Mouse (Mus musculus): Measurements from ENCODE around the gene Adgrl3. TPM values are rescaled to one million over a fixed set of nuclear protein-coding genes. Genes with fewer than 3 reads are reported as not detected.

Gene Adgrl3
- total and polyA plus RNA-seq, 2 experiments from 2014 or later: 1.7 to 7.3 TPM

DNA sequence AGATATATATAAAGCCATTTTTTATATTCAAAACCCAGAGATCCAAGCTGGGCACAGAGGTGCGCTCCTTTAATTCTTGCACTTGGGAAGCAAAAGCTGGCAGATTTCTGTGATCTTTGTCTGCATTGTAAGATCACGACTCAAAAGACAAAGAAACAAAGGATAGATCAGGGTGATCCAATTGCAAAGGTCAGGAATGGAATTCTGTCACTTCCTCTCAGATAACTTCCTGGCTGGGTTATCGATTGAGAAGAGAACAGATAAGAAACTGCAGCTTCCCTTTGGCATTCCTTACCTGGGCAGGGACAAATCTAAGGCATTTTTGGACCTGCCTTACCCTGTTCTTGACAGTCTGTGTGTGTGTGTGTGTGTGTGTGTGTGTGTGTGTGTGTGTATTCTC, 571.5 kb downstream of the Adgrl3 start:
- no peaks in the 10 kb centered on the region for H3K27me3 ChIP-seq (ENCODE audit: control insufficient read depth, insufficient read depth, low read length)
- H3K9me3 ChIP-seq (replicated peaks; ENCODE audit: control insufficient read depth, low read length): no peaks in the 10 kb centered on the region
- no peak overlapping the region for H3K9ac ChIP-seq (replicated peaks; ENCODE audit: low read depth, low read length)
- H3K4me2 ChIP-seq (ENCODE audit: low read depth, low read length): no peak overlapping the region
- TF ChIP-seq CTCF (IDR thresholded peaks at IDR 0.05; ENCODE audit: low read depth): no peak
- no peak for TF ChIP-seq EP300 (IDR thresholded peaks at IDR 0.05; ENCODE audit: low read depth)
- ATAC-seq (ENCODE audit: insufficient read depth, low read depth): no peak
- no peaks in the 10 kb centered on the region for H3K4me1 ChIP-seq (ENCODE audit: control insufficient read depth, insufficient read depth)
- WGBS: 37% methylated on average over 3 of the region's 3 CpGs
- H3K27ac ChIP-seq (ENCODE audit: low read depth): no peak overlapping the region
- DNase-seq (ENCODE audit: low spot score): no peak
- no peak overlapping the region for H3K4me3 ChIP-seq (ENCODE audit: low read depth, low read length)
- no peaks in the 10 kb centered on the region for H3K36me3 ChIP-seq (replicated peaks; ENCODE audit: control insufficient read depth, insufficient read depth, low read length)

- Histone ChIP-seq H3K4me3 (ENCODE audit: low read depth, low read length) (no peak overlapping the region), H3K4me2 (ENCODE audit: low read depth, low read length) (no peak overlapping the region), H3K27me3 (ENCODE audit: control insufficient read depth, insufficient read depth, low read length) (no peaks in the 10 kb centered on the region), H3K9ac (replicated peaks; ENCODE audit: low read depth, low read length) (no peak overlapping the region), H3K9me3 (replicated peaks; ENCODE audit: control insufficient read depth, low read length) (no peaks in the 10 kb centered on the region), H3K36me3 (replicated peaks; ENCODE audit: control insufficient read depth, insufficient read depth, low read length) (no peaks in the 10 kb centered on the region), H3K27ac (ENCODE audit: low read depth) (no peak overlapping the region), H3K4me1 (ENCODE audit: control insufficient read depth, insufficient read depth) (no peaks in the 10 kb centered on the region)
- 81% methylated on average over 1 of the region's 1 CpGs for WGBS
- TF ChIP-seq CTCF (IDR thresholded peaks at IDR 0.05; ENCODE audit: low read depth): no peak
- TF ChIP-seq EP300 (IDR thresholded peaks at IDR 0.05; ENCODE audit: low read depth): no peak
- ATAC-seq (ENCODE audit: insufficient read depth, low read depth) (no peak), DNase-seq (ENCODE audit: low spot score) (no peak)
Observed at GRCm38 (mm10) chr5:81593396-81593995, 573.6 kb downstream of the Adgrl3 start.

GRCm38 (mm10) chr5:81598041-81598440, 578.1 kb downstream of the Adgrl3 start:
- 53% methylated on average over 6 of the region's 6 CpGs for WGBS
- ATAC-seq (ENCODE audit: insufficient read depth, low read depth): no peak

GRCm38 (mm10) chr5:81602889-81603288, 583.0 kb downstream of the Adgrl3 start:
- Histone ChIP-seq H3K27ac (ENCODE audit: low read depth) (no peak overlapping the region), H3K27me3 (ENCODE audit: control insufficient read depth, insufficient read depth, low read length) (no peaks in the 10 kb centered on the region), H3K9me3 (replicated peaks; ENCODE audit: control insufficient read depth, low read length) (no peaks in the 10 kb centered on the region), H3K9ac (replicated peaks; ENCODE audit: low read depth, low read length) (no peak overlapping the region), H3K4me1 (ENCODE audit: control insufficient read depth, insufficient read depth) (no peaks in the 10 kb centered on the region), H3K4me2 (ENCODE audit: low read depth, low read length) (no peak overlapping the region), H3K4me3 (ENCODE audit: low read depth, low read length) (no peak overlapping the region), H3K36me3 (replicated peaks; ENCODE audit: control insufficient read depth, insufficient read depth, low read length) (no peaks in the 10 kb centered on the region)
- WGBS: 94% methylated on average over 4 of the region's 4 CpGs
- ATAC-seq (ENCODE audit: insufficient read depth, low read depth) (no peak), DNase-seq (ENCODE audit: low spot score) (no peak)
- TF ChIP-seq EP300 (IDR thresholded peaks at IDR 0.05; ENCODE audit: low read depth) (no peak), CTCF (IDR thresholded peaks at IDR 0.05; ENCODE audit: low read depth) (no peak)

More at GRCm38 (mm10) chr5:81598041-81598440, 578.1 kb downstream of the Adgrl3 start:
- no peak for DNase-seq (ENCODE audit: low spot score)
- Histone ChIP-seq H3K4me3 (ENCODE audit: low read depth, low read length) (no peak overlapping the region), H3K9ac (replicated peaks; ENCODE audit: low read depth, low read length) (no peak overlapping the region), H3K4me1 (ENCODE audit: control insufficient read depth, insufficient read depth) (no peaks in the 10 kb centered on the region), H3K27me3 (ENCODE audit: control insufficient read depth, insufficient read depth, low read length) (no peaks in the 10 kb centered on the region), H3K9me3 (replicated peaks; ENCODE audit: control insufficient read depth, low read length) (no peaks in the 10 kb centered on the region), H3K4me2 (ENCODE audit: low read depth, low read length) (no peak overlapping the region), H3K27ac (ENCODE audit: low read depth) (no peak overlapping the region), H3K36me3 (replicated peaks; ENCODE audit: control insufficient read depth, insufficient read depth, low read length) (no peaks in the 10 kb centered on the region)
- no peak for TF ChIP-seq CTCF (IDR thresholded peaks at IDR 0.05; ENCODE audit: low read depth)
- no peak for TF ChIP-seq EP300 (IDR thresholded peaks at IDR 0.05; ENCODE audit: low read depth)

- Histone ChIP-seq H3K4me2 (ENCODE audit: low read depth, low read length) (no peak overlapping the region), H3K27me3 (ENCODE audit: control insufficient read depth, insufficient read depth, low read length) (no peaks in the 10 kb centered on the region), H3K4me1 (ENCODE audit: control insufficient read depth, insufficient read depth) (0 out of 2 replicates have a peak, but pooled peaks cover 7% of the 10 kb centered on the region), H3K9ac (replicated peaks; ENCODE audit: low read depth, low read length) (no peak overlapping the region), H3K9me3 (replicated peaks; ENCODE audit: control insufficient read depth, low read length) (no peaks in the 10 kb centered on the region), H3K4me3 (ENCODE audit: low read depth, low read length) (no peak overlapping the region), H3K36me3 (replicated peaks; ENCODE audit: control insufficient read depth, insufficient read depth, low read length) (no peaks in the 10 kb centered on the region), H3K27ac (ENCODE audit: low read depth) (no peak overlapping the region)
- WGBS: 47% methylated on average over 1 of the region's 1 CpGs
- no peak for ATAC-seq (ENCODE audit: insufficient read depth, low read depth)
- no peak for DNase-seq (ENCODE audit: low spot score)
- TF ChIP-seq EP300 (IDR thresholded peaks at IDR 0.05; ENCODE audit: low read depth): no peak
- no peak for TF ChIP-seq CTCF (IDR thresholded peaks at IDR 0.05; ENCODE audit: low read depth)
Observed at GRCm38 (mm10) chr5:81605646-81606045, 585.7 kb downstream of the Adgrl3 start.

- TF ChIP-seq CTCF (IDR thresholded peaks at IDR 0.05; ENCODE audit: low read depth) (no peak), EP300 (IDR thresholded peaks at IDR 0.05; ENCODE audit: low read depth) (no peak)
- Histone ChIP-seq H3K9me3 (replicated peaks; ENCODE audit: control insufficient read depth, low read length) (no peaks in the 10 kb centered on the region), H3K4me2 (ENCODE audit: low read depth, low read length) (no peak overlapping the region), H3K27me3 (ENCODE audit: control insufficient read depth, insufficient read depth, low read length) (no peaks in the 10 kb centered on the region), H3K27ac (ENCODE audit: low read depth) (no peak overlapping the region), H3K4me3 (ENCODE audit: low read depth, low read length) (no peak overlapping the region), H3K36me3 (replicated peaks; ENCODE audit: control insufficient read depth, insufficient read depth, low read length) (no peaks in the 10 kb centered on the region), H3K4me1 (ENCODE audit: control insufficient read depth, insufficient read depth) (0 out of 2 replicates have a peak, but pooled peaks cover 7% of the 10 kb centered on the region), H3K9ac (replicated peaks; ENCODE audit: low read depth, low read length) (no peak overlapping the region)
- ATAC-seq (ENCODE audit: insufficient read depth, low read depth): no peak
- no peak for DNase-seq (ENCODE audit: low spot score)
- 34% methylated on average over 5 of the region's 5 CpGs for WGBS
Observed at GRCm38 (mm10) chr5:81610223-81610622, 590.3 kb downstream of the Adgrl3 start.

All from heart, postnatal 0 days (tissue).